Mouse (Mus musculus): ENCODE measurements around the gene Amot. TPM values are rescaled to one million over a fixed set of nuclear protein-coding genes. Genes with fewer than 3 reads are reported as not detected.

Gene Amot
- polyA plus RNA-seq (2014; fragmentation: Nextera tagmentation; extraction: Ambion mirVana) = 10.5 and 11.5 TPM in 2 replicates

DNA sequence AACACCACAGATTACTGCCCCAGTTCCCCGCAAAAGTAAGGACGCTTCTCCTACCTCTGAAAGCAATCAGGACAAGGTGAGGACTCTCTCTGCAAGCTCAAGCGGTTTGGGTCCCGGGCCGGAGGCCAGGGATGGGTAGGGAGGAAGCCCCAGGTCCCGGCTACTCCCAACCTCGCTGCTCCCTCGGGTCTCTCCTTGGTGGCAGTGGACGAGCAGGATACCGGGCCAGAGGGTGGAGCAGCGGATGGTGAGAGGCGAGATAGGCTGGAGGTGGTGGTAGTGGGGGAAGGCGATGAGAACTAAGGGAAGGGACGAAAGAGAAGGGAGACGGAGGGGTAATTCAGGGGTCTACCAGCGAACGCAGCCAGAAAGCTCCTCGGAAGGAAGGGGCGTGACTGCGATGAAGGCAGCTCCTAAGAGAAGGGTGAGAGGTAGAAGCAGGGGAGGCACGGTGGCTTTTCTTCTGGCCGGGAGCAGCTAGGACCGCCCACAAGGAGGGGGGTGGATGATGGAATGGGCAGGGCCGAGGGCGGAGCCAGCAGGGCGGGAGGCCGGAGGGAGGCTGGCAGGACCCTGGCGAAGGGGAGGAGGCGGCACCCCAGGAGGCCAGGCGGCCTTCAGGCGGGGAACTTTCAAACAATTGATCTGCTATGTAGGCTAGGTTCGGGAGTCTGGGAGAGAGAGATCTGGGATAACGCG is at the start of gene Amot:
TSS of gene Amot (minus strand) at position 465 of the 699 bp plus-strand sequence.
- H3K36me3 ChIP-seq (ENCODE audit: control insufficient read depth, insufficient read depth, low read length) = no peaks in the 10 kb centered on the region
- no peaks in the 10 kb centered on the region for H3K9me3 ChIP-seq (ENCODE audit: control insufficient read depth, low read length)
- H3K4me2 ChIP-seq = peak within 1 kb of the TSS; percentile 54
- WGBS = 16% methylated on average over 33 of the region's 34 CpGs
- peak within 1 kb of the TSS; percentile 48 for H3K9ac ChIP-seq (ENCODE audit: low read length)
- DNase-seq (ENCODE audit: low spot score, missing footprints) = peak; percentile 97
- no peaks in the 10 kb centered on the region for H3K27me3 ChIP-seq (ENCODE audit: control insufficient read depth, insufficient read depth, low read length)
- H3K4me1 ChIP-seq (ENCODE audit: control insufficient read depth, insufficient read depth, low read length) = no peaks in the 10 kb centered on the region
- H3K27ac ChIP-seq (ENCODE audit: low read depth, low read length) = no peak within 1 kb of the TSS
- H3K4me3 ChIP-seq (ENCODE audit: low read depth, low read length) = peak within 1 kb of the TSS; percentile 38
- ATAC-seq (ENCODE audit: low FRiP score) = peak; percentile 94

- 70% methylated on average over 3 of the region's 3 CpGs for WGBS
- no peaks in the 10 kb centered on the region for H3K4me1 ChIP-seq (ENCODE audit: control insufficient read depth, insufficient read depth, low read length)
- DNase-seq (ENCODE audit: low spot score, missing footprints) (no peak), ATAC-seq (ENCODE audit: low FRiP score) (no peak)
- H3K9ac ChIP-seq (ENCODE audit: low read length) = no peak overlapping the region
- H3K4me3 ChIP-seq (ENCODE audit: low read depth, low read length) = no peak overlapping the region
- H3K36me3 ChIP-seq (ENCODE audit: control insufficient read depth, insufficient read depth, low read length) = no peaks in the 10 kb centered on the region
- H3K27me3 ChIP-seq (ENCODE audit: control insufficient read depth, insufficient read depth, low read length) = no peaks in the 10 kb centered on the region; the same call in 1 of the 2 replicates
- H3K9me3 ChIP-seq (ENCODE audit: control insufficient read depth, low read length) = no peaks in the 10 kb centered on the region
- H3K4me2 ChIP-seq = no peak overlapping the region
- H3K27ac ChIP-seq (ENCODE audit: low read depth, low read length) = no peak overlapping the region
These were observed 40.1 kb upstream of the Amot start for GRCm38 (mm10) chrX:145545060-145545459.

GRCm38 (mm10) chrX:145543602-145544490 is 38.9 kb upstream of the Amot start:
- no peaks in the 10 kb centered on the region for H3K36me3 ChIP-seq (ENCODE audit: control insufficient read depth, insufficient read depth, low read length)
- no peak overlapping the region for H3K27ac ChIP-seq (ENCODE audit: low read depth, low read length)
- no peak overlapping the region for H3K9ac ChIP-seq (ENCODE audit: low read length)
- no peak overlapping the region for H3K4me3 ChIP-seq (ENCODE audit: low read depth, low read length)
- H3K9me3 ChIP-seq (ENCODE audit: control insufficient read depth, low read length) = no peaks in the 10 kb centered on the region
- H3K4me1 ChIP-seq (ENCODE audit: control insufficient read depth, insufficient read depth, low read length) = no peaks in the 10 kb centered on the region
- H3K4me2 ChIP-seq = no peak overlapping the region
- H3K27me3 ChIP-seq (ENCODE audit: control insufficient read depth, insufficient read depth, low read length) = no peaks in the 10 kb centered on the region; the same call in 1 of the 2 replicates
- peak; percentile 85 for DNase-seq (ENCODE audit: low spot score, missing footprints)
- ATAC-seq (ENCODE audit: low FRiP score) = peak; percentile 58
- WGBS = 38% methylated on average over 4 of the region's 4 CpGs

GRCm38 (mm10) chrX:145541050-145541449 is 36.1 kb upstream of the Amot start:
- no peak overlapping the region for H3K4me3 ChIP-seq (ENCODE audit: low read depth, low read length)
- 70% methylated on average over 1 of the region's 1 CpGs for WGBS
- H3K36me3 ChIP-seq (ENCODE audit: control insufficient read depth, insufficient read depth, low read length) = no peaks in the 10 kb centered on the region
- H3K9me3 ChIP-seq (ENCODE audit: control insufficient read depth, low read length) = no peaks in the 10 kb centered on the region
- ATAC-seq (ENCODE audit: low FRiP score) = no peak
- H3K27ac ChIP-seq (ENCODE audit: low read depth, low read length) = no peak overlapping the region
- DNase-seq (ENCODE audit: low spot score, missing footprints) = no peak
- H3K4me1 ChIP-seq (ENCODE audit: control insufficient read depth, insufficient read depth, low read length) = no peaks in the 10 kb centered on the region
- no peak overlapping the region for H3K9ac ChIP-seq (ENCODE audit: low read length)
- H3K4me2 ChIP-seq = no peak overlapping the region
- no peaks in the 10 kb centered on the region; the same call in 1 of the 2 replicates for H3K27me3 ChIP-seq (ENCODE audit: control insufficient read depth, insufficient read depth, low read length)

DNA sequence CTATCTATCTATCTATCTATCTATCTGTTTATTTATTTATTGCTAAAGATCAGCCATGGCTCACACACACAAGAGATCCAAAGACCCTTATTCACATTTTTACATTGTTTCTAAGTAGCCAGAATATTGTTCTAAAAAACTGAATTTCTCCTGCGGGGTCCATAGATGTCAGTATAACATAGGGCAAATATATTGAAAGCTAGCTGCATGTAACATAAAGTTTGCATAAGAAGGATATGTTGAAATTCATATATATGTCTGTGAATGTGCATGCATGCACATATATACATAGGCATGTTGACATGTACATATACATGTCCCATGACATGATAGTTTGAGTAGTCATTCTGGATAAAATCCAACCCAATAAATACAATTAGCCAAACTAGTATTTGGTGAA is 35.3 kb upstream of the Amot start:
- Histone ChIP-seq H3K27ac (ENCODE audit: low read depth, low read length) (no peak overlapping the region), H3K36me3 (ENCODE audit: control insufficient read depth, insufficient read depth, low read length) (no peaks in the 10 kb centered on the region), H3K27me3 (ENCODE audit: control insufficient read depth, insufficient read depth, low read length) (no peaks in the 10 kb centered on the region; the same call in 1 of the 2 replicates), H3K9me3 (ENCODE audit: control insufficient read depth, low read length) (no peaks in the 10 kb centered on the region), H3K4me1 (ENCODE audit: control insufficient read depth, insufficient read depth, low read length) (no peaks in the 10 kb centered on the region), H3K4me2 (no peak overlapping the region), H3K9ac (ENCODE audit: low read length) (no peak overlapping the region), H3K4me3 (ENCODE audit: low read depth, low read length) (no peak overlapping the region)
- ATAC-seq (ENCODE audit: low FRiP score) = no peak
- DNase-seq (ENCODE audit: low spot score, missing footprints) = no peak
- 90% methylated on average over 1 of the region's 1 CpGs for WGBS

DNA sequence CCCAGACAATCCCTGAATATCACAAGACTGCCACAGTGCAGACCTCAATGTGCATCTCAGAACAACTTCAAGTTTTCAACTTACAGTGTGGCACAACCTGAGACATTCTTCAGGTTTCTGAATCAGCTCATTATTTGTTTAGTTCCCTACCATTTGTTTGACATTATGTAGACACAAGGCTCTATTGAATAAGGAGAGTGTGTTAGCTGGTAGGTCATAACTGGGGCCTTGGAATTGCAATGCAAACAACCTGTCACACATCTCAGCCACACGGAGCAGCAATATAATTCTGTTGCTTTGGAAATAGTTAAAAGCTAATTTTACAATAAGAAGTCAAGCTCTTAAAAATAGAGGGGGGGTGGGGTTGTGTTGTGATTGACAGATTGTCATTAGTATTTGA is 24.6 kb upstream of the Amot start:
- H3K36me3 ChIP-seq (ENCODE audit: control insufficient read depth, insufficient read depth, low read length) = no peaks in the 10 kb centered on the region
- H3K27ac ChIP-seq (ENCODE audit: low read depth, low read length) = no peak overlapping the region
- H3K4me3 ChIP-seq (ENCODE audit: low read depth, low read length) = no peak overlapping the region
- ATAC-seq (ENCODE audit: low FRiP score) (no peak), DNase-seq (ENCODE audit: low spot score, missing footprints) (no peak)
- no peaks in the 10 kb centered on the region for H3K9me3 ChIP-seq (ENCODE audit: control insufficient read depth, low read length)
- 82% methylated on average over 1 of the region's 1 CpGs for WGBS
- no peak overlapping the region for H3K4me2 ChIP-seq
- no peaks in the 10 kb centered on the region for H3K4me1 ChIP-seq (ENCODE audit: control insufficient read depth, insufficient read depth, low read length)
- no peak overlapping the region for H3K9ac ChIP-seq (ENCODE audit: low read length)
- no peaks in the 10 kb centered on the region for H3K27me3 ChIP-seq (ENCODE audit: control insufficient read depth, insufficient read depth, low read length)

DNA sequence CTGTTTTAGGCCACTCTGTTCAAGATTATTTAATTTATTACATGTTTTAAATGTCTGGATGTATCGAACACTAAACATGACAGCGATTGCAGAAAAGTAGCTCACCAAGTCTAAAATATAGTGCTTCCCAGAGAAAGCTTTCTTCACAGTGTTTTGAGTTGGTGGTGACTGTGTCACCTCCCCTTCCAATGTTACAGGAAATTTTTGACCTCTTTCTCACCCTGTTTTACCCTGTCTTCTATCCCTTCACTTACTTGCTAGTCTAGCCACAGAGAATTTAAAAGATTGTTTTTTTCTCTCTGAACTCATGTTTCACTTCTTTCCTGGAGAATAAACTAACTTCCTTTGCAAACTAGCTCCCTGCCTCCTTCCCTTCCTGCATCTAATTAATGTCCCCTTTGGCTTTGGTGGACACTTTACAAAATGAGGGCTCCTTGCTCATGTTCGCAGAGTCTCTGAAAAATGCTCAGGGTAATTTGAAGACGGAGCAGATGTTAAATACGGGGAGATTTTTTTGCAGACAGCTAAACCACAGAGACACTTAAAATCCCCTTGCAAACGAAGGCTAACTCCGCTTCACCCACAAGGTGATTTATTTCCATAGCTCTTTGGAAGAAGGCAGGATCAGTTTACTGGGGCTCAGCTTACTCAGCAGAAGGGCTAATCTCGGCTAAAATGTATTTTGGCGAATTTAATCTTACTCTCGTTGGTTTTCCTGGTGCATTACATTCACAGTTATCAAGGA is 11.5 kb upstream of the Amot start:
- Histone ChIP-seq H3K27ac (ENCODE audit: low read depth, low read length) (no peak overlapping the region), H3K9ac (ENCODE audit: low read length) (no peak overlapping the region), H3K9me3 (ENCODE audit: control insufficient read depth, low read length) (no peaks in the 10 kb centered on the region), H3K4me3 (ENCODE audit: low read depth, low read length) (no peak overlapping the region), H3K36me3 (ENCODE audit: control insufficient read depth, insufficient read depth, low read length) (no peaks in the 10 kb centered on the region), H3K27me3 (ENCODE audit: control insufficient read depth, insufficient read depth, low read length) (no peaks in the 10 kb centered on the region), H3K4me2 (no peak overlapping the region), H3K4me1 (ENCODE audit: control insufficient read depth, insufficient read depth, low read length) (no peaks in the 10 kb centered on the region)
- ATAC-seq (ENCODE audit: low FRiP score) = no peak
- no peak for DNase-seq (ENCODE audit: low spot score, missing footprints)
- 64% methylated on average over 10 of the region's 10 CpGs for WGBS

DNA sequence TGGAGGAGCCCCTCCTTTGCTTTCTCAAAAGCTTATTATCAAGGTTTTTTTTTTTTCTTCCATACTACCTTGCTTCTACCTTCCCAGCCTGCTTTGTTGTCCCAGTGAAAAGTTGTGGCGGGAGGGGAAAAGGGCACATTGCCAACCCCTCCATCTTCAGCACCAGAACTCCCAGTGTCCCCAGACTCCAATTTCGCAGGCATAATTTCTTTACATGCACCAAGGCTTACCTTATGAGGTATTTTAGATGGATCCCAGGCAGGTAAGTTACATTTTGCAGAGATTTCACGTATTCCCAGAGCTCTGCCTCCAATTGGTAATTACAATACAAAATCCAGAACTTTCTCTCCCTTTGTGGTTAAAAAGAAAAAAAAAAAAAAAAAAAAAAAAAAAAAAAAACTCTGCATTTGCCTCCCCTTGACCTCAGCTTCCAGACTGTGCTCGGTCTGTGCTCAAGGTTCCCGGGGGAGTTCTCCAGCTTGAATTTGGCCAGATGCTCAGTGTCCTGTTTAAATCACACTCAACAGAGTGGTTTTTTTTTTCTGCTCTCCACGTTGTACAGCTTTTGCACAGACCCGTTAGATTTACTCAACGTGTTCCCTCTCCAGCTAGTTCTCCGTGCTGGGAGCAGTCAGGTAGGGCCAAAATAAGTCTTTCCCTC is 10.6 kb upstream of the Amot start:
- no peak overlapping the region for H3K9ac ChIP-seq (ENCODE audit: low read length)
- WGBS = 49% methylated on average over 9 of the region's 9 CpGs
- DNase-seq (ENCODE audit: low spot score, missing footprints) = no peak

More for the DNA sequence above, 10.6 kb upstream of the Amot start:
- Histone ChIP-seq H3K4me3 (ENCODE audit: low read depth, low read length) (no peak overlapping the region), H3K9me3 (ENCODE audit: control insufficient read depth, low read length) (no peaks in the 10 kb centered on the region), H3K27ac (ENCODE audit: low read depth, low read length) (no peak overlapping the region), H3K4me1 (ENCODE audit: control insufficient read depth, insufficient read depth, low read length) (no peaks in the 10 kb centered on the region), H3K27me3 (ENCODE audit: control insufficient read depth, insufficient read depth, low read length) (no peaks in the 10 kb centered on the region), H3K4me2 (no peak overlapping the region), H3K36me3 (ENCODE audit: control insufficient read depth, insufficient read depth, low read length) (no peaks in the 10 kb centered on the region)
- ATAC-seq (ENCODE audit: low FRiP score) = no peak
